Mouse (Mus musculus) heart, adult 8-10 months (tissue): ENCODE results near the gene Lhpp. TPM values are rescaled to one million over a fixed set of nuclear protein-coding genes. Genes with fewer than 3 reads are reported as not detected.
A peak's percentile ranks its signal among the peaks of the same experiment; 100 is the strongest.
"Not testable (repeated sequence)": the region's sequence is repeated elsewhere in the genome, so short reads cannot be mapped to it uniquely, and the experiment has no call there.

Experiments
- DNase-seq: peaks from one replicate; pipeline ENCODE4 v3.0.0; 2022; ENCODE audit warnings: low spot score
- total RNA-seq, 4 experiments: library from RNA; stranded (reverse); gene quantifications; 2 replicates each; pipeline ENCODE4 v1.2.4; 2022

Gene Lhpp
- total RNA-seq, 4 experiments from 2014 or later: 14.4 to 18.0 (median 16.6) TPM

GRCm38 (mm10) chr7:132644605-132645279, 34.3 kb downstream of the Lhpp start:
- DNase-seq: no peak

- no peak for DNase-seq
Observed at GRCm38 (mm10) chr7:132646514-132646913, 36.1 kb downstream of the Lhpp start.

- no peak for DNase-seq
Observed at GRCm38 (mm10) chr7:132654412-132654811, 44.0 kb downstream of the Lhpp start.

- DNase-seq: peak; percentile 88
Observed at GRCm38 (mm10) chr7:132656075-132656474, 45.6 kb downstream of the Lhpp start.

- peak; percentile 92 for DNase-seq
Observed at GRCm38 (mm10) chr7:132656548-132656947, 46.1 kb downstream of the Lhpp start.

- DNase-seq: no peak
Observed at GRCm38 (mm10) chr7:132657371-132658057, 47.1 kb downstream of the Lhpp start.

GRCm38 (mm10) chr7:132658058-132658450, 47.6 kb downstream of the Lhpp start:
- DNase-seq: peak; percentile 55

- DNase-seq: no peak
Observed at GRCm38 (mm10) chr7:132658688-132659087, 48.2 kb downstream of the Lhpp start.

GRCm38 (mm10) chr7:132659633-132660032, 49.2 kb downstream of the Lhpp start:
- no peak for DNase-seq

- not testable (repeated sequence) for DNase-seq
Observed at GRCm38 (mm10) chr7:132662831-132663230, 52.4 kb downstream of the Lhpp start.

GRCm38 (mm10) chr7:132664815-132665214, 54.4 kb downstream of the Lhpp start:
- DNase-seq: no peak

- DNase-seq: no peak
Observed at GRCm38 (mm10) chr7:132665664-132666382, 55.4 kb downstream of the Lhpp start.

- DNase-seq: no peak
Observed at GRCm38 (mm10) chr7:132666516-132666915, 56.1 kb downstream of the Lhpp start.

- peak; percentile 75 for DNase-seq
Observed at GRCm38 (mm10) chr7:132668604-132669003, 58.2 kb downstream of the Lhpp start.

GRCm38 (mm10) chr7:132669999-132670862, 59.8 kb downstream of the Lhpp start:
- DNase-seq: peak; percentile 81

GRCm38 (mm10) chr7:132670863-132671165, 60.4 kb downstream of the Lhpp start:
- peak; percentile 85 for DNase-seq

GRCm38 (mm10) chr7:132672481-132672959, 62.1 kb downstream of the Lhpp start:
- peak; percentile 87 for DNase-seq

GRCm38 (mm10) chr7:132673931-132674755, 63.7 kb downstream of the Lhpp start:
- DNase-seq: peak; percentile 83

- no peak for DNase-seq
Observed at GRCm38 (mm10) chr7:132675922-132676321, 65.5 kb downstream of the Lhpp start.

- DNase-seq: no peak
Observed at GRCm38 (mm10) chr7:132679117-132679516, 68.7 kb downstream of the Lhpp start.

- no peak for DNase-seq
Observed at GRCm38 (mm10) chr7:132679549-132679948, 69.1 kb downstream of the Lhpp start.
